Mouse (Mus musculus): ENCODE results near the gene Ado. TPM values are rescaled to one million over a fixed set of nuclear protein-coding genes. Genes with fewer than 3 reads are reported as not detected.

Ado gene
- polyA plus RNA-seq, 1 experiment from 2014 or later, result 85.1 TPM

GRCm38 (mm10) chr10:67558053-67558452, 9.3 kb upstream of the Ado start:
- no peak for DNase-seq (ENCODE audit: low spot score)
- H3K27me3 ChIP-seq (replicated peaks; ENCODE audit: low read depth, poor library complexity, severe bottlenecking), result peaks cover 15% of the 10 kb centered on the region

DNA sequence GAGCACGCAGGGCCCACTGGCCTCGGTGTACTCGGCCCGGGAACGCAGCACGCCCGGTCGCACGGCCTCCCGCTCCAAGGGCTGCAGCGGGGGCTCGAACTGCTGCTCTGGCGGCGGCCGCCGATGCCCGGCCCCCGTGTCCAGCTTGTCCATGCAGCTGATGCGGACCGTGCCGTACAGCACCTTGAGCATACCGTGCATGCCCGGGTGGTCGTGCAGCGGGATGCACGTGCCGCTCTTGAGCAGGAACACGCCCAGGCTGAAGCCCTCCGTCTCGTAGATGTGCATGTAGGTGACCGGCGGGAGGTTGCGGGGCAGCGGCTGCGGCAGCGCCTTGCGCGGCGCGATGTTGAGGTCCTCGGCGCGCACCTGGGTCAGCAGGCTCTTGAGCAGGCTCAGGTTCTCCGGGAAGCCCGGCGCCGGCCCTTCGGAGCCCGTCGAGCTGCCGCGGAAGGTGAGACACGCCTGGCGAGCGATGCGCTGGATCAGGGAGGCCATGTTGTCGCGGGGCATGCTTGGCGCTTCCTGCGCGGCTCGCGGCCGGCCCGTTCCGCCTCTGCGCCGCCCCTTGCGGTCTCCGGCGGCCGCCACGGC, 397 bp downstream of the Ado start:
- peak overlapping the region; percentile 97 for H3K27ac ChIP-seq (replicated peaks)
- H3K27me3 ChIP-seq (replicated peaks; ENCODE audit: low read depth, poor library complexity, severe bottlenecking), result no peaks in the 10 kb centered on the region
- DNase-seq (ENCODE audit: low spot score), result peak; percentile 76
- peak overlapping the region; percentile 79 for H3K4me3 ChIP-seq
- H3K4me1 ChIP-seq, result peaks cover 42% of the 10 kb centered on the region
- H3K9me3 ChIP-seq, result no peaks in the 10 kb centered on the region
- under 1% methylated on average over 73 of the region's 73 CpGs for WGBS
- peaks cover 19% of the 10 kb centered on the region for H3K36me3 ChIP-seq (replicated peaks)

More at GRCm38 (mm10) chr10:67558053-67558452, 9.3 kb upstream of the Ado start:
- Histone ChIP-seq H3K4me3 (no peak overlapping the region), H3K4me1 (peaks cover 10% of the 10 kb centered on the region), H3K27ac (replicated peaks) (no peak overlapping the region), H3K9me3 (no peaks in the 10 kb centered on the region), H3K36me3 (replicated peaks) (no peaks in the 10 kb centered on the region)
- WGBS, result 86% methylated on average over 4 of the region's 4 CpGs

DNA sequence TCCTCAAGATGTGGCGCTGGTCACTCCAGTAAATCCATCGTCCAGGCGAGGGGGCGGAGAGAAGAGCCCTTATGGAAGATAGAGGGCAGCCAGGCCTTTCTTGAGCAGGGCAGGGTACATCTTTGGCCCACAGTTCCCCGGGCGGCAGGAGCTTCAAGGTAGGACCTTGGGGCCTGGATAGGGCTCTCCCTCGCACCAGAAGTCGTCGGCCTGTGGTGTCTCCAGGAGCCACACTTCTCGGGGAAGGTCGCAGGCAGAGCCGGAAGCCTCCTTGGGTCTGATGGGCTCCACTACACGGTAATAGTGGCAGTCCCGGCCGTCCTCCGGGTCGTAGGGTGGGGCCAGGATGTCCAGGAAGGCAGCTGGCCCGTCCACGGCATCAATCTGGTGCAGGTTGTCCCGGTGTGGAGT, 900 bp downstream of the Ado start:
- H3K27me3 ChIP-seq (replicated peaks; ENCODE audit: low read depth, poor library complexity, severe bottlenecking), result peaks cover 4% of the 10 kb centered on the region; the same call in 1 of the 2 replicates
- H3K4me3 ChIP-seq, result peak overlapping the region; percentile 79
- peaks cover 42% of the 10 kb centered on the region for H3K4me1 ChIP-seq
- DNase-seq (ENCODE audit: low spot score), result peak; percentile 47
- no peaks in the 10 kb centered on the region for H3K9me3 ChIP-seq
- peak overlapping the region; percentile 97 for H3K27ac ChIP-seq (replicated peaks)
- WGBS, result under 1% methylated on average over 20 of the region's 20 CpGs
- peaks cover 19% of the 10 kb centered on the region for H3K36me3 ChIP-seq (replicated peaks)

DNA sequence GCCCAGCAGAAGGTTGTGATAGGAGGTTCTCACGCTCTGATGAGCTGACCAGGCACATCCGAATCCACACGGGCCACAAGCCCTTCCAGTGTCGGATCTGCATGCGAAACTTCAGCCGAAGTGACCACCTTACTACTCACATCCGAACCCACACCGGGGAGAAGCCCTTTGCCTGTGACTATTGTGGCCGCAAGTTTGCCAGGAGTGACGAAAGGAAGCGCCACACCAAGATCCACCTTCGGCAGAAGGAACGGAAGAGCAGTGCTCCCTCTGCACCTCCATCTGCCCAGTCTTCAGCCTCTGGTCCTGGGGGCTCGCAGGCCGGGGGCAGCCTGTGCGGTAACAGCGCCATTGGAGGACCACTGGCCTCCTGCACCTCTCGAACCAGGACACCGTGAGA, 8.2 kb downstream of the Ado start:
- peaks cover 68% of the 10 kb centered on the region for H3K27me3 ChIP-seq (replicated peaks; ENCODE audit: low read depth, poor library complexity, severe bottlenecking)
- WGBS, result 7% methylated on average over 19 of the region's 19 CpGs
- peaks cover 12% of the 10 kb centered on the region for H3K36me3 ChIP-seq (replicated peaks)
- peaks cover 50% of the 10 kb centered on the region for H3K4me1 ChIP-seq
- no peak for DNase-seq (ENCODE audit: low spot score)
- no peak overlapping the region for H3K27ac ChIP-seq (replicated peaks)
- H3K9me3 ChIP-seq, result no peaks in the 10 kb centered on the region
- peak overlapping the region; percentile 30 for H3K4me3 ChIP-seq

DNA sequence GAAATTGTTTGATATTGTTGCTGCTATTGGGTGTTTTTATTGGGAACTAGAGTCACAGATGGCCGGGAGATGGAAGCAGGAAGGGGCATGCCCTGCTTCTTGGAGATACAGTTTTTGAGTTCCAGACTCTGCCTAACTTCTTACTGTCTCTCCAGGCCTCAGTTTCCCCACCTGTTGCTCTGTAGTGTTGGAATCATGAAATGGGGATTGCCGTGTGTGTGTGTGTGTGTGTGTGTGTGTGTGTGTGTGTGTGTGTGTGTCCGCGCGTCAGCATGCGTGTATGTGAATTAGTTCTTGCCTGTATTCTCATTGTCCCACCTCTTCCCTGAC, 9.4 kb downstream of the Ado start:
- peaks cover 53% of the 10 kb centered on the region for H3K4me1 ChIP-seq
- H3K27ac ChIP-seq (replicated peaks), result no peak overlapping the region
- 30% methylated on average over 6 of the region's 6 CpGs for WGBS
- no peaks in the 10 kb centered on the region for H3K9me3 ChIP-seq
- DNase-seq (ENCODE audit: low spot score), result no peak
- H3K27me3 ChIP-seq (replicated peaks; ENCODE audit: low read depth, poor library complexity, severe bottlenecking), result peaks cover 80% of the 10 kb centered on the region
- peaks cover 6% of the 10 kb centered on the region for H3K36me3 ChIP-seq (replicated peaks)
- no peak overlapping the region for H3K4me3 ChIP-seq

DNA sequence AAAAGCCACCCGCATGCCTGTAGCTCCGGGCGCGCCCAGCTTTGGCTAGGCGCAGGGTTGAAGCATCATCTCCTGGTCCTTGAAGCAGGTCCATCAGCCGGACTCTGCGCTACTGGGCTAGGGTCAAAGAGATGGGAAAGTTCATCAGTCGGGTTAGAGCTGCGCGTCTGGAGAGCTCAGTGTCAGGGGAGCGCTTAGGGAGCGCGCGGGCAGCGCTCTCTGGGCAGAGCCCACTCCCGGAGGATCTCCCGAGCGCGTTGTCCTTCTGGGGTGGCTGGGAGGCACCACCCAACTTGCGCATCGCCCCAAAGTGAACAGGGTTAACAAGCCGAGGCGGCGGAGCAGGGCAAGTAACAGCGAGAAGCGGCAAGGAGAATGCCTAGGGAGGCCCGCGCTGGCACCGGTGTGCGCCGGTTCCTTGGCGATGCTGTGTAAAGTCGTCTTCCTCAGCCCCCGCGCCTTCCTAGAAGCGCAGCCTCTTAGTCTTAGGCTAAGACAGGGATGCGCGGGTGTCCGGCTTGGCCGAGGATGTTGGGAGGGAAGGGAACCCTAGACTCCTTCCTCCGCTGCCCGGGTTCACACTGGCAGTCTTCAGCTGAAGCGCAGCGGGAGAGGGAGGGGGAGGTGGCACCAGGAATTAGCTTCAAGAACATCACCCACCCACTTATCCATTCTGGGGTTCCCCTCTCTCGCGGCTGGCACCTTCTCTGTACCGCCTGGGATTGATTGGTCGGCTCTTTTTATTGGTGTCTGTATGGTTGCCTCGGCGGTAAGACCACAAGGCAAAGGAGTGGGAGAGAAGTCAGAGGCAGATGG, 10.0 kb downstream of the Ado start:
- H3K27ac ChIP-seq (replicated peaks), result no peak overlapping the region
- 0 out of 2 replicates have a peak, but pooled peaks cover 3% of the 10 kb centered on the region for H3K36me3 ChIP-seq (replicated peaks)
- WGBS, result under 1% methylated on average over 50 of the region's 50 CpGs
- H3K27me3 ChIP-seq (replicated peaks; ENCODE audit: low read depth, poor library complexity, severe bottlenecking), result peaks cover 86% of the 10 kb centered on the region
- peaks cover 53% of the 10 kb centered on the region for H3K4me1 ChIP-seq
- peak; percentile 48 for DNase-seq (ENCODE audit: low spot score)
- H3K9me3 ChIP-seq, result no peaks in the 10 kb centered on the region
- H3K4me3 ChIP-seq, result peak overlapping the region; percentile 70

DNA sequence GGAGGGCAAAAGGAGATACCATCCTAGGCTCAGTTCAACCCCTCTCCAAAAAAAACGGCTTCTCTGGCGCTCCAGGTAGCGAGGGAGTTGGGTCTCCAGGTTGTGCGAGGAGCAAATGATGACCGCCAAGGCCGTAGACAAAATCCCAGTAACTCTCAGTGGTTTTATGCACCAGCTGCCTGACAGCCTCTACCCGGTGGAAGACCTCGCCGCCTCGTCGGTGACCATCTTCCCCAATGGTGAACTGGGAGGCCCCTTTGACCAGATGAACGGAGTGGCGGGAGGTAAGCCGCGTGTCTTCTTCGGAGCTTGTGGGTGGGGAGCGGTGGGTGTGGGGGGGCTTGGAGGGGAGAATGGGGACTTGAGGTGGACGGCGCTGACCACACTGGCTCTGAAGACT, 10.6 kb downstream of the Ado start:
- Histone ChIP-seq H3K4me1 (peaks cover 53% of the 10 kb centered on the region), H3K9me3 (no peaks in the 10 kb centered on the region), H3K27ac (replicated peaks) (no peak overlapping the region), H3K4me3 (peak overlapping the region; percentile 70), H3K27me3 (replicated peaks; ENCODE audit: low read depth, poor library complexity, severe bottlenecking) (peaks cover 92% of the 10 kb centered on the region), H3K36me3 (replicated peaks) (0 out of 2 replicates have a peak, but pooled peaks cover 3% of the 10 kb centered on the region)
- DNase-seq (ENCODE audit: low spot score), result peak; percentile 25
- 1% methylated on average over 19 of the region's 19 CpGs for WGBS

GRCm38 (mm10) chr10:67537151-67537994, 11.4 kb downstream of the Ado start:
- Histone ChIP-seq H3K4me1 (peaks cover 53% of the 10 kb centered on the region), H3K27me3 (replicated peaks; ENCODE audit: low read depth, poor library complexity, severe bottlenecking) (peaks cover 92% of the 10 kb centered on the region), H3K9me3 (no peaks in the 10 kb centered on the region), H3K36me3 (replicated peaks) (0 out of 2 replicates have a peak, but pooled peaks cover 2% of the 10 kb centered on the region), H3K4me3 (peak overlapping the region; percentile 70), H3K27ac (replicated peaks) (peak overlapping the region; percentile 81)
- peak; percentile 88 for DNase-seq (ENCODE audit: low spot score)
- under 1% methylated on average over 51 of the region's 51 CpGs for WGBS

DNA sequence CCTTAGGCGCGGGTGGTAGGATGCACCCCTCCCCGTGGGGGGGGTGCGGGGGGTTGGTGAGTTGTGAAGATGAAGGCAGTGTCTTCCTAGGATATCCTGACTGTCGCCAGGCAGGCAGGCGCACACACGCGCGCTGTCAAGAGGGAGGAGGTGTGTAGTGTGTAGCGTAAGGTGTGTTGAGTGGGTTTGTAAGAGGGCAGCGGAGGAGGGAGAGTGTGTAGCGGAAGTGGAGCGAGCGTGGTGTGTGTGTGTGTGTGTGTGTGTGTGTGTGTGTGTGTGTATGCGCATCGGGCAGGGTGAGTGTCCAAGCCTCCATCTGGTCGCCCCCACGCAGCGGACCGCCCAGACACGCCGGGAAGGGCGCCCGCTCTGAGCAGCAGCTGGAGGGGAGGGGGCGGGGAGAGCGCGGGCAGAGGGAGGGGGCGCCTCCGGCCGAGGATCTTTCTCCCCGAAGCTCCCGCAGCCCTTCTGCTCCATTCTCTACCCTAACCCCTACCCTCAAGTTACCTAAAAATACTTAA, 12.1 kb downstream of the Ado start:
- Histone ChIP-seq H3K27me3 (replicated peaks; ENCODE audit: low read depth, poor library complexity, severe bottlenecking) (peaks cover 92% of the 10 kb centered on the region), H3K9me3 (no peaks in the 10 kb centered on the region), H3K4me3 (peak overlapping the region; percentile 70), H3K36me3 (replicated peaks) (no peaks in the 10 kb centered on the region), H3K4me1 (peaks cover 53% of the 10 kb centered on the region), H3K27ac (replicated peaks) (0 out of 2 replicates have a peak overlapping the region, but pooled peaks have one; percentile 21)
- peak; percentile 57 for DNase-seq (ENCODE audit: low spot score)
- under 1% methylated on average over 30 of the region's 32 CpGs for WGBS

DNA sequence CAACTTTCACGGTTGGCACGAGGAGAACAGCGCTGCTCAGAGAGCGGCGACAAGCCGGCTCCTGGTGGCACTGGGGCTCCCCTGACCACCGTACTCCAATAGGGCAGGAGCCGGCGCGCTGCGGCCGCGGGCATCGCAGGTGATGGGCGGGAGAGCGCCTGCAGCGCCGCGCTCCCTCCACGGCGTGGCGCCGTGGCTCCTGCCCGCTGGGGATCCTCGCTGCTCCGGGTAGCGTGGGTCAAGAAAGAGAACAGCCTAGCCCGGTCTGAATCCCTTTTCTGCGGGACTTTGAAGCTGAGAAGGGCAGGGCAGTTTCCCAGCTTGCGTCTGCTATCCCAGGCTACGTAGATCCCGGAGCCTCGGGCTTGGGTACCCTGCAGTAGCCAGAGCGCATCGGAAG, 12.8 kb downstream of the Ado start:
- H3K27ac ChIP-seq (replicated peaks), result no peak overlapping the region

DNA sequence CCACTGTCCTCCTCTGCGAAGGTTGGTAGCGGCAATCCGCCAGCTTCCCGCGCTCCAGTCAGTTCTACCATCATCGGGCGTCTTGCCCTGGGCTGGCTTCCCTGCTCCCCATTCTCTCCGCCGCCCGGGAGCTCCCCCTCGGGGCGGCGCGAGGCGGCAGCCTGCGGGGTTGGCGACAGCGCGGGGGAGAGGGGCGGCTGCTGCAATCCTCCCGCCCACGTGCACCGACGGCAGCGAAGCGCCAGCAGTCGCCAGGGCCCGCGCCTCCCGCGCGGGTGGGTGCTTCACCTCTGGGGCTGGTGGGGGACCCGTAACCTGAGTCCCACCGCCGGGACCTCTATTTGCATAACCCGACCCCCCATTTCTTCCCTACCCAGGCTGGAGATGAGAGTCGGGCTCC, 13.5 kb downstream of the Ado start, which contains the start of gene Egr2:
Gene Egr2, plus strand, starts transcription at position 220 of the 400 bp plus-strand sequence.
- no peaks in the 10 kb centered on the region for H3K36me3 ChIP-seq (replicated peaks)
- peaks cover 90% of the 10 kb centered on the region for H3K27me3 ChIP-seq (replicated peaks; ENCODE audit: low read depth, poor library complexity, severe bottlenecking)
- H3K4me1 ChIP-seq, result peaks cover 42% of the 10 kb centered on the region
- peak within 1 kb of the TSS; percentile 19; the same call in 1 of the 2 replicates for H3K27ac ChIP-seq (replicated peaks)
- peak within 1 kb of the TSS; percentile 70 for H3K4me3 ChIP-seq
- peak; percentile 47 for DNase-seq (ENCODE audit: low spot score)
- H3K9me3 ChIP-seq, result no peaks in the 10 kb centered on the region
- under 1% methylated on average over 37 of the region's 37 CpGs for WGBS

More for the DNA sequence above, 12.8 kb downstream of the Ado start:
- H3K4me3 ChIP-seq, result peak overlapping the region; percentile 70
- H3K27me3 ChIP-seq (replicated peaks; ENCODE audit: low read depth, poor library complexity, severe bottlenecking), result peaks cover 92% of the 10 kb centered on the region
- H3K9me3 ChIP-seq, result no peaks in the 10 kb centered on the region
- no peaks in the 10 kb centered on the region for H3K36me3 ChIP-seq (replicated peaks)
- DNase-seq (ENCODE audit: low spot score), result peak; percentile 87
- under 1% methylated on average over 35 of the region's 35 CpGs for WGBS
- H3K4me1 ChIP-seq, result peaks cover 49% of the 10 kb centered on the region

GRCm38 (mm10) chr10:67529769-67530168, 19.0 kb downstream of the Ado start:
- Histone ChIP-seq H3K4me1 (no peaks in the 10 kb centered on the region), H3K9me3 (no peaks in the 10 kb centered on the region), H3K27me3 (replicated peaks; ENCODE audit: low read depth, poor library complexity, severe bottlenecking) (peaks cover 43% of the 10 kb centered on the region), H3K36me3 (replicated peaks) (no peaks in the 10 kb centered on the region), H3K27ac (replicated peaks) (no peak overlapping the region), H3K4me3 (no peak overlapping the region)
- DNase-seq (ENCODE audit: low spot score), result no peak
- 79% methylated on average over 4 of the region's 4 CpGs for WGBS

Data from embryonic facial prominence, embryonic 10.5 days (tissue).